Mouse (Mus musculus): ENCODE measurements around the gene Mapt. TPM values are rescaled to one million over a fixed set of nuclear protein-coding genes. Genes with fewer than 3 reads are reported as not detected.

The Mapt gene
- polyA plus RNA-seq, 1 experiment from 2014 or later: 5.0 TPM

DNA sequence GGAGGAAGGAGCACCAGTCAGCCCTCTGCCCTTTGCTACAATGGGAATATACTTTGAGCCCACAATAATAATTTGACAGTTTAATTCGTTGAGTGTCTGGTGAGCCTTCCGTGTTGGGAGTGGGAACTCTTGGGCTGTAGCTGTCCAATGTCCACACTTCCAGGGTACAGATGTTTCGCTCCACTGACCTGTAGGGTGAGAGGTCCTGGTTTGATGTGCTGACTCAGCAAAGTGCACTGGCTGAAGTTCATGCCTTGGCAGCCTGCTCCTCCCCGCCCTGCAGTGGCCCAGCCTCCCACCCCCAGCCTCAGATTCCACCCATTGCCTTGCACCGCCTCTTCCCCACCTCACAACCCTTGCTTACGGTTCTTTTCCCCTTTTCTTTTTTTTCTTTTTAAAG is 33.5 kb downstream of the Mapt start:
- no peak overlapping the region for H3K27ac ChIP-seq (ENCODE audit: low read depth, low read length)
- WGBS: 51% methylated on average over 6 of the region's 6 CpGs
- H3K4me2 ChIP-seq (replicated peaks; ENCODE audit: low read depth, low read length): no peak overlapping the region
- 0 out of 2 replicates have a peak, but pooled peaks cover 6% of the 10 kb centered on the region for H3K4me1 ChIP-seq (ENCODE audit: control insufficient read depth, insufficient read depth, low read length)
- H3K27me3 ChIP-seq (ENCODE audit: control insufficient read depth, insufficient read depth, low read length): no peaks in the 10 kb centered on the region
- ATAC-seq (ENCODE audit: low FRiP score, low TSS enrichment): 0 out of 2 replicates have a peak, but pooled peaks have one; percentile 32
- H3K4me3 ChIP-seq (ENCODE audit: low read length): no peak overlapping the region
- no peaks in the 10 kb centered on the region for H3K36me3 ChIP-seq (ENCODE audit: control insufficient read depth, insufficient read depth, low read length)
- no peaks in the 10 kb centered on the region for H3K9me3 ChIP-seq (ENCODE audit: control insufficient read depth, low read length)
- H3K9ac ChIP-seq (ENCODE audit: low read depth, low read length): no peak overlapping the region

DNA sequence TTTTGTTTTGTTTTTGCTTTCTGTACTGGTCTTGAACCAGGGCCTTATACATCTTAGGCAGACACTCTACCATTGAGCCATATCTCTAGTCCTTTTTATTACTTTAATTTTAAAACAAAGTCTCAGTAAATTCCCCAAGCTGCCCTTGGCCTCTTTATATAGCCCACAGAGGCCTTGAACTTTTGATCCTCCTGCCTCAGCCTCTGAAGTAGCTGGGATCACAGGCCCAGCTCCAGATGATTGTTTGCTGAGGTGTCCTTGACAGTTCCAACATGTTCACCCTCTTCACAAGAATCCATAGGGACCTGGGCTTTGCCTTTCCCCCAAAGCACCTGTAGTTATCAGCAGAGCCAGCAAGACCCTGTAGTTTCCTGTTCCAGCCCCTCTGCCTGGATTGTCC is 34.5 kb downstream of the Mapt start:
- Histone ChIP-seq H3K9me3 (ENCODE audit: control insufficient read depth, low read length) (no peaks in the 10 kb centered on the region), H3K9ac (ENCODE audit: low read depth, low read length) (no peak overlapping the region), H3K4me3 (ENCODE audit: low read length) (no peak overlapping the region), H3K27me3 (ENCODE audit: control insufficient read depth, insufficient read depth, low read length) (no peaks in the 10 kb centered on the region), H3K4me2 (replicated peaks; ENCODE audit: low read depth, low read length) (no peak overlapping the region), H3K4me1 (ENCODE audit: control insufficient read depth, insufficient read depth, low read length) (0 out of 2 replicates have a peak, but pooled peaks cover 6% of the 10 kb centered on the region), H3K36me3 (ENCODE audit: control insufficient read depth, insufficient read depth, low read length) (no peaks in the 10 kb centered on the region), H3K27ac (ENCODE audit: low read depth, low read length) (no peak overlapping the region)
- no peak for ATAC-seq (ENCODE audit: low FRiP score, low TSS enrichment)

DNA sequence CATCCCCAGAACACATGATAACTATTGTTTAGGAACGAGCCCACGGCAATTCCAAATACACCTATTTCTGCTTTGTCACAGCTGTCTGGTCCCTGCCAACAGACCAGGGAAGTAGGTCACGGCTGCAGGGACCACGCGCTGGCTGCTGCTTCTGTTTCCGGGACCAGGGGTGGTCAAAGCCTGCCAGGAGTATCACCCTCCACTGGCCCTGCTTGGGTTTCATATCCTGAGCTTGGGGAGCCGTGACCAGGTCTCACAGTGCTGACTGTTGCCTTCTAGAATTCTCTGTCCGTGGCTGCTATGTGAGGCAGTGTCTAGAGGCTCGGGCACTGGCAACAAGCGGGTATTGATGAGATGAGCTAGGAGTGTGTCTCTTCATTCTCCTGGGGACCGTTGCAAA is 36.2 kb downstream of the Mapt start:
- Histone ChIP-seq H3K9ac (ENCODE audit: low read depth, low read length) (no peak overlapping the region), H3K36me3 (ENCODE audit: control insufficient read depth, insufficient read depth, low read length) (no peaks in the 10 kb centered on the region), H3K27me3 (ENCODE audit: control insufficient read depth, insufficient read depth, low read length) (no peaks in the 10 kb centered on the region), H3K27ac (ENCODE audit: low read depth, low read length) (no peak overlapping the region), H3K4me2 (replicated peaks; ENCODE audit: low read depth, low read length) (no peak overlapping the region), H3K4me1 (ENCODE audit: control insufficient read depth, insufficient read depth, low read length) (0 out of 2 replicates have a peak, but pooled peaks cover 6% of the 10 kb centered on the region), H3K4me3 (ENCODE audit: low read length) (no peak overlapping the region), H3K9me3 (ENCODE audit: control insufficient read depth, low read length) (no peaks in the 10 kb centered on the region)
- 66% methylated on average over 11 of the region's 11 CpGs for whole genome bisulfite sequencing
- ATAC-seq (ENCODE audit: low FRiP score, low TSS enrichment): no peak

DNA sequence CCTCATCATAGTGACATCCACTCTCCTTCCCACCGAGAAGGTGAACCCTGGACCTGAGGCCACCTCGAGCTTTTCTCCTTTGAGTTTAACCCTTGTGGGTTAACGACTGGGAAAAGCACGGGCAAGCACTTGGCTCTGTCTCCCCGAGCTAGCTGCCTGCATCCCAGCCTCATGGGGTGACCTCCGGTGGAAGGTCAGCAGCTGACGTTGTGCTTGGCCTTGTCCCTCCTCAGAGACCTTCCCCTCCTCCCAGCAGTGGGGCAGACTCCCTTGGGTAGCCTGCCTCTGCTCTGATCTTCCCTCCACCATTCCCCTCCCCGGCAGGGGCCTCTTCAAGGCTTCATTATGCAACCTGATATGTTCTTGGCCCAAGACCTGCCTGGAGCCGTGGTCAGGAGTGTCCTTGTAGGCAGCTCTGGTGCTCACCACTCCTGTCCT is 38.2 kb downstream of the Mapt start:
- H3K9ac ChIP-seq (ENCODE audit: low read depth, low read length): no peak overlapping the region
- H3K9me3 ChIP-seq (ENCODE audit: control insufficient read depth, low read length): no peaks in the 10 kb centered on the region
- 27% methylated on average over 9 of the region's 9 CpGs for WGBS
- H3K4me3 ChIP-seq (ENCODE audit: low read length): no peak overlapping the region
- ATAC-seq (ENCODE audit: low FRiP score, low TSS enrichment): no peak
- H3K27me3 ChIP-seq (ENCODE audit: control insufficient read depth, insufficient read depth, low read length): no peaks in the 10 kb centered on the region
- no peak overlapping the region for H3K27ac ChIP-seq (ENCODE audit: low read depth, low read length)
- no peak overlapping the region for H3K4me2 ChIP-seq (replicated peaks; ENCODE audit: low read depth, low read length)
- H3K36me3 ChIP-seq (ENCODE audit: control insufficient read depth, insufficient read depth, low read length): no peaks in the 10 kb centered on the region
- 0 out of 2 replicates have a peak, but pooled peaks cover 6% of the 10 kb centered on the region for H3K4me1 ChIP-seq (ENCODE audit: control insufficient read depth, insufficient read depth, low read length)

DNA sequence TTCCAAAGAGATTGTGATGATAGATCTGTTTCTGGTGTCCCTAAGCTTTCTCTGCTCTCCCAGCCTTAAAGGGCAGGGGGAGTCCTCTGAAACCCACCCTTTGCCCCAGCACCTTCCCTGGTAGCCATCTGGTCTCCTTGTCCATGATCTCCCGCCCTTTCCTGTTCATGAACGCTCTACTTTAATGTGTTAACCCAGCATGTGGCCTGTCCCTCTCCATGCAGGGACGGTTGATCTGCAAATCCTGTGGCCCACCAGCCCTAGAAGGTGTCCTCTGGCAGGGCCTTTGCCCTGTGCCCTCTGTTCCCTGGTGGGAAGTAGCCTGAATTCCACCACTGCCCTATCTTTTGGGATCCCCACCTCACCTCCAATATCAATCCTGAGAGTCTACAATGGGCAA is 39.3 kb downstream of the Mapt start:
- Histone ChIP-seq H3K4me1 (ENCODE audit: control insufficient read depth, insufficient read depth, low read length) (0 out of 2 replicates have a peak, but pooled peaks cover 6% of the 10 kb centered on the region), H3K4me3 (ENCODE audit: low read length) (no peak overlapping the region), H3K9me3 (ENCODE audit: control insufficient read depth, low read length) (no peaks in the 10 kb centered on the region), H3K36me3 (ENCODE audit: control insufficient read depth, insufficient read depth, low read length) (no peaks in the 10 kb centered on the region), H3K27ac (ENCODE audit: low read depth, low read length) (no peak overlapping the region), H3K9ac (ENCODE audit: low read depth, low read length) (no peak overlapping the region), H3K27me3 (ENCODE audit: control insufficient read depth, insufficient read depth, low read length) (no peaks in the 10 kb centered on the region), H3K4me2 (replicated peaks; ENCODE audit: low read depth, low read length) (no peak overlapping the region)
- WGBS: 82% methylated on average over 3 of the region's 3 CpGs
- ATAC-seq (ENCODE audit: low FRiP score, low TSS enrichment): no peak; the same call in 1 of the 2 replicates

DNA sequence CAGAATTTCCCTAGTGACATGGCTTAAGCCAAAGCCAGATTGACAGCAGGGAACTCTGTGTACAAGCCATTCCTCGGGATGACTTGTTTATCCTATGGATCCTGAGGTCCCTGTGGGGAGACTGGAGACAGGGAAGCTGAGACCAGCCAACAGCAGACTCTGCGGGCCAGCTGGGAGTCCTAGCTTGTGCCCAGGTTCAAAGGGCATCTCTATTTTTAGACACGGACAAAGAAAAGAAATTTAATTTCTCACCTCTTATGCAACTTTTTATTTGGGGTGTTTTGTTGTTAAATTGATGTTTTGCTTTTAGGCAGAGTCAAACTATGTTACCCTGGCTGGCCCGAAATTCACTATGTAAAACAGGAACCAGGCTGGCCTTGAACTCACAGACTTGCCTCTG is 39.7 kb downstream of the Mapt start:
- 0 out of 2 replicates have a peak, but pooled peaks cover 6% of the 10 kb centered on the region for H3K4me1 ChIP-seq (ENCODE audit: control insufficient read depth, insufficient read depth, low read length)
- no peaks in the 10 kb centered on the region for H3K27me3 ChIP-seq (ENCODE audit: control insufficient read depth, insufficient read depth, low read length)
- H3K27ac ChIP-seq (ENCODE audit: low read depth, low read length): no peak overlapping the region
- no peaks in the 10 kb centered on the region for H3K36me3 ChIP-seq (ENCODE audit: control insufficient read depth, insufficient read depth, low read length)
- WGBS: 63% methylated on average over 4 of the region's 4 CpGs
- ATAC-seq (ENCODE audit: low FRiP score, low TSS enrichment): no peak
- no peak overlapping the region for H3K4me2 ChIP-seq (replicated peaks; ENCODE audit: low read depth, low read length)
- no peak overlapping the region for H3K4me3 ChIP-seq (ENCODE audit: low read length)
- H3K9me3 ChIP-seq (ENCODE audit: control insufficient read depth, low read length): no peaks in the 10 kb centered on the region
- H3K9ac ChIP-seq (ENCODE audit: low read depth, low read length): no peak overlapping the region

DNA sequence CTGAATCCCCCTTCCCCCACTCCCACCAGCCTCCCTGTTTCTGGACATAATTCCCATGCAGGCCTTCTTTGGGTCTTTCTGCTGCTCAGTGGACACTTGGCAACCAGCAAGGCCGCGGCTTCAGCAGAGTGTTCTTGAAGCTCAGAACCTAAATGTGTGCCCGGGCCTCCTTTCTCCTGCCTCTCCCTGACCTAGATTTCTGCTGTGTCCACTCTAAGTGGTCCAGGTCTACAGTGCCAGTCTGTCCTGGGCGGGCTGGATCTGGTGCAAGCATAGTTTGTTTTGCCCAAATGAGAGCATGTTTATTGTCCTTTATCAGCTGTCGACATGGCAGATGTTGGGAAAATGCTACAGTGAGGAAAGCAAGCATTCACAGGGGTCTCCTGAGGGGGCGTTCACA is 40.7 kb downstream of the Mapt start:
- WGBS: 79% methylated on average over 6 of the region's 6 CpGs
- H3K4me3 ChIP-seq (ENCODE audit: low read length): no peak overlapping the region
- no peak for ATAC-seq (ENCODE audit: low FRiP score, low TSS enrichment)

DNA sequence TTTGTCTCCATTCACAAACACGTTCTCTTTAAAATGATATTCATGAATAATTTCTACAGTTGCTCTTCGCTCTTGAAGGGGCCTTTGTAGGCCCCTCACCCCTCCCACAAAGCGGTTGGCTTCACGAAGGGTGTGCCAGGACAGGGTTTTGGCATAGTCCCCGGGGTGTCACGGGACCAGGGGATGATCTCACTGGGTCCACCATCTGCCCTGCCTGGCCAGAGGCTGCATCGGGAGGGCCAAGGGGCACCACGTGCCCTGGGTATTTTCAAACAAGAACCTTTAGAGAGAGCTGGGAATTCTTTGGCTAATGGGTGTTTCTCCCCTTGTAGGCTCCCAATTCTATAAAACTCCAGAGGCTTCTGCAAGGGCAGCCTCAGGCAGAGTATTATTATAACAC is 41.2 kb downstream of the Mapt start:
- WGBS: 87% methylated on average over 8 of the region's 8 CpGs
- no peak for ATAC-seq (ENCODE audit: low FRiP score, low TSS enrichment)
- H3K4me3 ChIP-seq (ENCODE audit: low read length): no peak overlapping the region

More for the DNA sequence above, 40.7 kb downstream of the Mapt start:
- Histone ChIP-seq H3K4me1 (ENCODE audit: control insufficient read depth, insufficient read depth, low read length) (0 out of 2 replicates have a peak, but pooled peaks cover 6% of the 10 kb centered on the region), H3K27me3 (ENCODE audit: control insufficient read depth, insufficient read depth, low read length) (no peaks in the 10 kb centered on the region), H3K9me3 (ENCODE audit: control insufficient read depth, low read length) (no peaks in the 10 kb centered on the region), H3K27ac (ENCODE audit: low read depth, low read length) (no peak overlapping the region), H3K36me3 (ENCODE audit: control insufficient read depth, insufficient read depth, low read length) (no peaks in the 10 kb centered on the region), H3K9ac (ENCODE audit: low read depth, low read length) (no peak overlapping the region), H3K4me2 (replicated peaks; ENCODE audit: low read depth, low read length) (no peak overlapping the region)

DNA sequence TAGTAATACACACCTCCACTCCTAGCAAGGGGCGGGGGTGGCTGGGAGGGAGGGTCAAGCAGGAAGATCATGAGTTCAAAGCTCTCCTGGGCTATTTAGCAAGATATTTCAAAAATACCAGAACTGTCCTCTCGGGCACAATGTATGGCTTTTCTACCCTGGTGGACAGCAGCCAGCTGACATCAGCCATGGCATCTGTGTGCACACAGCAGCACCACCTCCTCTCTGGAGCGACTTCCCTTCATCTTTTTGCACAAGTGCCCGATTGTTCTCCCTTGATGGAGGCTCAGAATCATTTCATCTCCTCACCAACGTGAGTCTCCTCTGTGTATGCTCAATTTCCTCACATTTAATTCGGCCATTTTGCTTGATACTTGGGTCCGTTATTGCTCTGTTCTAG is 44.6 kb downstream of the Mapt start:
- Histone ChIP-seq H3K27ac (ENCODE audit: low read depth, low read length) (no peak overlapping the region), H3K4me3 (ENCODE audit: low read length) (no peak overlapping the region), H3K4me2 (replicated peaks; ENCODE audit: low read depth, low read length) (no peak overlapping the region), H3K4me1 (ENCODE audit: control insufficient read depth, insufficient read depth, low read length) (no peaks in the 10 kb centered on the region), H3K9me3 (ENCODE audit: control insufficient read depth, low read length) (no peaks in the 10 kb centered on the region), H3K36me3 (ENCODE audit: control insufficient read depth, insufficient read depth, low read length) (no peaks in the 10 kb centered on the region), H3K9ac (ENCODE audit: low read depth, low read length) (no peak overlapping the region), H3K27me3 (ENCODE audit: control insufficient read depth, insufficient read depth, low read length) (no peaks in the 10 kb centered on the region)
- ATAC-seq (ENCODE audit: low FRiP score, low TSS enrichment): no peak
- 86% methylated on average over 7 of the region's 7 CpGs for WGBS

More for the DNA sequence above, 41.2 kb downstream of the Mapt start:
- H3K27ac ChIP-seq (ENCODE audit: low read depth, low read length): no peak overlapping the region
- H3K9ac ChIP-seq (ENCODE audit: low read depth, low read length): no peak overlapping the region
- 0 out of 2 replicates have a peak, but pooled peaks cover 6% of the 10 kb centered on the region for H3K4me1 ChIP-seq (ENCODE audit: control insufficient read depth, insufficient read depth, low read length)
- no peak overlapping the region for H3K4me2 ChIP-seq (replicated peaks; ENCODE audit: low read depth, low read length)
- H3K9me3 ChIP-seq (ENCODE audit: control insufficient read depth, low read length): no peaks in the 10 kb centered on the region
- no peaks in the 10 kb centered on the region for H3K27me3 ChIP-seq (ENCODE audit: control insufficient read depth, insufficient read depth, low read length)
- H3K36me3 ChIP-seq (ENCODE audit: control insufficient read depth, insufficient read depth, low read length): no peaks in the 10 kb centered on the region

Data from kidney, embryonic 14.5 days (tissue).